Mouse (Mus musculus) retina, postnatal 7 days (tissue): ENCODE data around the gene Krtap3-2.
"Not testable (repeated sequence)": the region's sequence is repeated elsewhere in the genome, so short reads cannot be mapped to it uniquely, and the experiment has no call there.

Experiments
- DNase-seq: peaks from one replicate; pipeline ENCODE4 v3.0.0-alpha.2; 2012; ENCODE audit warnings: low read depth, low spot score

The Krtap3-2 gene

DNA sequence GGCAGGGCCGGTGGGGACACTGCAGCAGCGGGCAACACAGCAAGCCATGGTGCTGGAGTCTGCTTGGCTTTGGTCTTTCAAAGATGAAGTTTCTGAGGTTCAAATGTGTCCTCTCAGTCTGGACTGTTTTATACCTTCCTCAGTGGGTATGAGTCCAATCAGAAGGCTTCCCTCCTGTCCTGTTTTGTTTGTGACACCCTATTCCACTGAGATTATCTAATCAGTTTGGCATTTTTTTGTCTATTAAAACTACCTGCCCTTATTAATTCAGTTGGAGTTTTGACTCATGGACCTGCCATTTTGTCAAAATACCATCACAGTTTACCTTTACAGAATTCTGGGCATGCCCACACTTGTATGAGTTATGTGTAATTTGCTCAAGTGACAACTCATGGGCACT, at the start of gene Krtap3-2:
Gene Krtap3-2 (minus strand): TSS at position 101 of the 400 bp plus-strand sequence.
- no peak for DNase-seq

DNA sequence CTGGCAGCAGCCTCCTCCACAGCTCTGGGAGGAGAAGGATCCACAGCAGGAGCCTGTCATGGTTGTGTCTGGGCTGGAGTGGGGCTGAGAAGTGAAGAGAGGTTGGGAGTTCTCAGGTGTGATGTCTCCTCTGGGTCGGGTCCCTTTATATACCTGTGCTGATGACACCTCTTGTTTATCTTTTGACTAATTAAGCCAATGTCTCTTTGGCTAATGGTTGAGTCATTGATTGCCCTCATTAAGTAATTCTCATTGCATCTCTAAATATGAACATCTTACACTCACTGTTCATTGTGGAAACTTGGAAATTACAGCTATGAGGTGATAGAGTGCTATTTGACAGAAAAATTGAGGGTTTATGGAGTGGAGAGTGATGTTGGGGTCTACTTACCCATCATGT, 46.6 kb upstream of the Krtap3-2 start, which contains the start of gene Gm11938:
Gene Gm11938 (minus strand): TSS at position 101 of the 400 bp plus-strand sequence.
- DNase-seq = not testable (repeated sequence)

GRCm38 (mm10) chr11:99597742-99598141, 41.1 kb upstream of the Krtap3-2 start, which contains the start of gene Krtap9-3:
TSS of gene Krtap9-3 (minus strand) at chr11:99598105.
- not testable (repeated sequence) for DNase-seq

- no peak for DNase-seq
These were observed 34.3 kb upstream of the Krtap3-2 start, which contains the start of gene Krtap1-3 for GRCm38 (mm10) chr11:99590981-99591380. TSS of gene Krtap1-3 (minus strand) at chr11:99591339.

DNA sequence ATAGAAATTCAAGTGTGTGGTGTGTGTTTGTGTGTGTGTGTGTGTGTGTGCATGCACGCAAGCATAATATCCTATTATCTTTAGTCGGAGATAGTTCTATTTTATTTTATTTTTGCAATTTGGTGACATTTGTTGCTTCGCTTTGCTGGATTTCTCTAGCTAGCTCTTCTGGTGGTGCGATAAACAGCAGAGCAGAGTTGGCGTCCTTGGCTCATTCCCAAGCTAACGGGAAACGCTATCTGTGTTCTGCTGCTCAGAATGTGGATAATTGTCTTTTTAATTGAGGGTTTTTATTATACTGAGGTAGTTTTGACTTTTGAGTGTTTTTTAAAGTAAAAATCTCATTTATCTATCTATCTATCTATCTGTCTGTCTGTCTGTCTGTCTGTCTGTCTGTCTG, 28.4 kb upstream of the Krtap3-2 start:
- no peak for DNase-seq

DNA sequence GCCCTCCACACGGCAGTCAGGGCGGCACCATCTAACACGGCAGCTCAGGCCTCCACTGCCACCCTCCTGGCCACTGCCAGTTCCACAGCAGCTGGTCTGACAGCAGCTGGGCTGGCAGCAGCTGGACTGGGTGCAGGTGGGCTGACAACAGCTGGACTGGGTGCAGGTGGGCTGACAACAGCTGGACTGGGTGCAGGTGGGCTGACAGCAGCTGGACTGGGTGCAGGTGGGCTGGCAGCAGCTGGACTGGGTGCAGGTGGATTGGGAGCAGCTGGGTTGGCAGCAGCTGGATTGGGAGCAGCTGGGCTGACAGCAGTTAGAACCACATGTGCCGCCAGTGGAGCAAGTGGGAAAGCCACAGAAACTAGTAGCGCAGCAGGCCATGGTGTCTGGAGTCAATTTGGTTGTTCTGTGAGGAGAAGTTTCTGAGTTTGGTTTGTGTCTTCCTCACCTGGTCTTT, 26.6 kb upstream of the Krtap3-2 start, which contains the start of gene Krtap1-4:
Gene Krtap1-4 (minus strand): TSS at position 410 of the 460 bp plus-strand sequence.
- DNase-seq = no peak

DNA sequence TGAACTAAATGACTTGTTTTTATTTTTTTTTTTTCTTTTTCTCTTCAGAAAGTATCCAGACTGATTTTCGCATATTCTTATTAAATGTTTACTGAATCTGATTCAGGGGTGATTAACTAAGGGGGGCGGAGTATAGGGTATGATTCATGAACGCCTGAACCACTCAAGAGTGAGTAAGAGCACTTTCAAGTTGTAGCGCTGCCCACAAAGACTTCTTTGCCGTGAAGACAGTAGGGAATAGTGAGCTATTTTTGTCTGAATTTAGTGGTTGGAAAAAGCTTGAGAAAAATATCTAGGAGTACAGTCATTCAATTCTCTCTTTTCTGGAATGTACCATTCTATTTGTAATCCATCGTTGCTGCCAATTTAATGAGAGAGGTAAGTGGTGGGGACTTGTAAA, 24.9 kb upstream of the Krtap3-2 start:
- no peak for DNase-seq

GRCm38 (mm10) chr11:99581051-99581450, 24.4 kb upstream of the Krtap3-2 start:
- DNase-seq = no peak

- no peak for DNase-seq
These were observed 24.0 kb upstream of the Krtap3-2 start, which contains the start of gene Krtap1-5 for GRCm38 (mm10) chr11:99580636-99581035. TSS of gene Krtap1-5 (minus strand) at chr11:99581016.

GRCm38 (mm10) chr11:99574106-99574505, 17.5 kb upstream of the Krtap3-2 start:
- DNase-seq = peak; percentile 54

- DNase-seq = no peak
These were observed 16.5 kb upstream of the Krtap3-2 start for GRCm38 (mm10) chr11:99573164-99573563.

- no peak for DNase-seq
These were observed 9.9 kb upstream of the Krtap3-2 start, which contains the start of gene Krtap3-1 for GRCm38 (mm10) chr11:99566530-99566929. TSS of gene Krtap3-1 (minus strand) at chr11:99566630.

- no peak for DNase-seq
These were observed 5.9 kb upstream of the Krtap3-2 start for GRCm38 (mm10) chr11:99562580-99562979.

- DNase-seq = no peak
These were observed 2.7 kb upstream of the Krtap3-2 start, which contains the start of gene Gm11939 for GRCm38 (mm10) chr11:99559366-99559765. TSS of gene Gm11939 (minus strand) at chr11:99559466.

DNA sequence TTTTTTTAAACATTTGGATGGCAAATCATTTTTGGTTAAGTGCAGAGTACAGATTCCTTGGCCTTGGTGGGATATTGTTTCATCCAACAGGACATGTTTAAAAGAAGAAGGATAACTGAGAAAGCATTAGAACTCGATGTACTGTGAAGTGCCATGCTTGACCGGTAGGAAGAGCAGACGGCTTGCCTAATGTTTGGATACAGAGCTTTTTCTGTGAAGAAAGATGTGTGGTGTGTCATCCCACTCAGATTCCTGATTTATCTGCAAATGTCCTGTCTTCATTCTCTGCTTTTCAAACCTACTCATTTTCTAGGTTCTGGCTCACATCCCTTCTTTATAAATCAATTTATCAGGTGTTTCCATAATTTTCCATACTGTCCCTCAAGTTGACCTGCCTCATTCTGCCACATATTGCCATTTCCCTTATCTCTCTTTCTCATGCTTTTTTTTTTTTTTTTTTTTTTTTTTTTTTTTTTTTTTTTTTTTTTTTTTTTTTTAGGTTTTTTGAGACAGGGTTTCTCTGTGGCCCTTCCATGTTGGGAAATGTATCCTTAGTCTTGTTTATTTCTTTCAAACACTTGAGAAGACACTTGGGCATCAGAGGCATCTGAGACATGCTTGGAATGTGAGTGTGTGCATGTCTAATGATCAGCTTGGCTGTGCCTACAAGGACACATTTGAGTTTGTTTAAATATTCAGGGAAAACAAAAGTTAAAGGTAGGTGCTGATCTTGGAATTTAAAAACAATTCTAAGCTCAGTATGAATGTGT, 1.5 kb upstream of the Krtap3-2 start:
- no peak for DNase-seq

DNA sequence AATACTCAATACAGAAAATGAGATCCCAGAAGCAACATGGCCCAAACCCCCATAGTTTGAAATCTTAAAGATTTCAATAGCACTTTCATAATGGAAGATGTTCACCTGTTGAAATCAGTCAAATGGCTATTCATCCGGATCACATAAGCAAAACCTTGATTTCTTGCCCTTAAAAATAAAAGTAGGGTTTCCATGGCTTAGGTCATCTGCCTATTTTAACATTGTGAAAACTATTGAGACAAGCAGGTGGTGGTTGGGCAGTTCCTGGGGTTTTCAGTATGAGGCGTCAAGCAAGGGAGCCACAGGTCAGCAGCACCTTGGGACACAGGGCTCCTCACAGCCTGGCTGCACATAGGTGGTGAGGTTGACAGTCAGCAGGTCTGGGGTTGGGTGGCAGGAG, 458 bp downstream of the Krtap3-2 start:
- DNase-seq = no peak

- DNase-seq = no peak
These were observed 5.9 kb downstream of the Krtap3-2 start, which contains the start of gene Krtap3-3 for GRCm38 (mm10) chr11:99550765-99551164. TSS of gene Krtap3-3 (minus strand) at chr11:99550865.

DNA sequence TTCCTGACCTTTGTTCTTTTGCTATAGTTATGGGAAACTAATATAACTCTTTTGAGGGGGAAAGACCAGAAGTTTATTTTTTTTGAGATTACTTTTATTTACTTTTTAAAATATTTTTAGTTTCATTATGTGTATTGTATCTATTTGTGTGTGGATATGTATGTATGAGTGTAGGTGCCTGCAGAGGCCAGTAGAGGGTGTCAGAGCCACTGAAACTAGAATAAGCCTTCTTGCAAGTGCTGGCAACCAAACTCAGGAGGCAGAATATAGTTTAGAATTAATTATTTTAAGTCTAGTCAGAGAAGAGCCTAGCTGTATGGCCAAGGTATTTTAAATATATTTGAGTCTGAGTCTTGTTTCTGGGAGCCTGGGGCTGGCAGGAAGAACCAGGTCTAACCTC, 8.8 kb downstream of the Krtap3-2 start:
- DNase-seq = no peak

DNA sequence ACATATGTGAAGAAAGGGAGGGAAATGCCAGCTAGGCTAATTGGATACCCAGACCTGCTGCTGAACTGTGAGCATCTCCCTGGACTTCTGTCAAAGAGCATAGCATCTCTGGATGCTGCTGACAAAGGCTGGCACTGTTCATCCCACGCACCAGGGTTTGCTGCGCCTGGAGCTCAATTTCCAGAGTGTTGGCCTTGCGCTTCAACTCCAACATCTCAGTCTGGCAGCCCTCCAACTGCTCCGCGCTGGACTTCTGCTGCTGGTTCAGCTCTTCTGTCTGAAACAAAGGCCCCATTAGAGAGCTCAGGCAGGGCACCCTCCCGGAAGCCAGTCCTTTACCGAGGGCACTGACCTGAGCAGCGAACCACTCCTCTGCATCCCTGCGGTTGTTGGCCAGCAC, 16.9 kb downstream of the Krtap3-2 start:
- peak; percentile 36 for DNase-seq

DNA sequence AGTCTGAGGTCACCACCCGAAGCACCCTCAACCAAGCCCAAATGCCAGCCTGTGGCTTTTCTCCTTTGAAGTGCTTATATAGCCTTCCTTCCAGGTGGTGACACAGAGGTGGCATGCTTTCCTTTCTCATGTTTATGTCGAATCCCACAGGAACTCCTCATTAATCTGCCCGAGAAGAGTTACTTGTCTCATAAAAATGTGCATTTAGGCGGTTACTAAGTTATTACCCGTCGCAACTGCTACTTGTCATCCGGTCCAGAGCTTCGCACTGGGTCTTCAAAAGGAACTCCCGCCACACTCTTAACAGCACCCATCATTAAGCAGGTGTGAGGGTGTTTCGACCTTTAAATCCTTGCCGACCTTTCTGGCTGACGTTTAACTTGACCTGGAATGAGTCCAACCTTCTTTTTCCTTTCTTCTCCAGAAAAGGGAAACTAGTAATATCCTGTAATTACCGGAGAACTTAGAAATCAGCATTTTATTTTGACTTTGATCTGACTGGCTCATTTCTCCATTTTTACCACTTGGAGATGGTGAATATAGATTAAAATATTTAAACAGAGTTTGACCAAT, 35.3 kb downstream of the Krtap3-2 start, which contains the start of gene Krt39:
Gene Krt39 (minus strand): TSS at position 51 of the 573 bp plus-strand sequence.
- no peak for DNase-seq

- no peak for DNase-seq
These were observed 42.6 kb downstream of the Krtap3-2 start for GRCm38 (mm10) chr11:99514098-99514497.
